Mouse (Mus musculus): Measurements from ENCODE around the gene Selenof.

Selenof gene

DNA sequence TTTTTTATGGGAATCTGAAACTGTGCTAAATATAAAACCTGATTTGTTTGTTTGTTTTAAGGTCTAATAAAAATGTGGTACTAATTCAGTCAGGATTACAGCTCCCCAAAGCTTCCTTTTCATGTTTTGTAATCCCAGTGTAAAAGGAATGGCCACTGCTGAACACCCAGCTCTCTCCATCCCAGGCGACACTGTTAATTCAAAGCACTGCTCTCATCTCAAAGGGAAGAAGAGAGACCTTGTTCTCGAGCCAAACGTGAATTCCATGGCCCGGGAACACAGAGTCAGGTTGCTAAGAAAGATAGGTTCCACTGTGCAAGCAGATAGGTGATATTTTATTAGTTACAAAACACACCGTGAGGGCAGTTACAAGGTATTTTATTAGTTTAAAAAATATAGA is 74.1 kb downstream of the Selenof start:
- no peak for DNase-seq
